Mouse (Mus musculus) liver, postnatal 0 days (tissue): ENCODE measurements at regions not wholly inside any gene's neighbourhood (a gene's known extent, or its start where the extent isn't known, plus 50 kb on each side); places are given as distances from the start of the nearest gene placed in this dataset.

Experiments
- CTCF ChIP-seq: sonication (generic); IDR thresholded peaks from 2 replicates; pipeline ENCODE4 v1.5.1; 2016; ENCODE audit warnings: antibody characterized with exemption, low read depth
- EP300 ChIP-seq: IDR thresholded peaks from 2 replicates; pipeline ENCODE4 v1.6.1; 2016; ENCODE audit warnings: antibody characterized with exemption, low read depth, mild to moderate bottlenecking

DNA sequence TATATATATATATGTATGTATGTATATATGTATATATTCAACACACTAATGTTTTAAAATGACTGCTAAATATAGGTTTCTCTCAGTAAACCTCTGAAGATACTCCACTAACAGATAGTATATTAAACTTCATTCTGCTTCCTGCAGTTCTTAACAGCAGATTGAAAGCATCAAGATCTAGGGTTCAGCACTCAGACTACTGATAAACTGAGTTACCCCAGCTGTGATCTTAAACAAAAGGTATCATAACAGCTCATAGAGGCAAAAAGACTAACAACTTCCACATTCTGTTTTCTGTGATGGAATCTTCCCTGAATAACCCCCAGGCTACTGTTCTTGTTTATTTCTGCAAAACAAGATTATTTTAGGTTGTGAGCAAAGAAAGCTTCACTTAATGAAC is 564.8 kb downstream of the Arl4a start:
- TF ChIP-seq EP300 (no peak), CTCF (no peak)
